Mouse (Mus musculus) forebrain, embryonic 13.5 days (tissue): ENCODE data around the gene Lrp1. TPM values are rescaled to one million over a fixed set of nuclear protein-coding genes. Genes with fewer than 3 reads are reported as not detected.

Experiments used
- ATAC-seq: fragments of 200-750 bp; cut with Nextera tagmentation; 2 replicates; pipeline ENCODE4 v1.8.0; 2017
- H3K27ac ChIP-seq: fragments of 300-500 bp; sonication (generic); 2 replicates; pipeline ENCODE4 v1.5.1; 2015; ENCODE audit warnings: inconsistent platforms, mild to moderate bottlenecking, moderate library complexity
- H3K27me3 ChIP-seq: fragments of 300-500 bp; sonication (generic); 2 replicates; pipeline ENCODE4 v1.6.1; 2015; ENCODE audit warnings: mild to moderate bottlenecking, inconsistent platforms
- H3K36me3 ChIP-seq: fragments of 300-500 bp; sonication (generic); 2 replicates; pipeline ENCODE4 v1.6.1; 2015; ENCODE audit warnings: mild to moderate bottlenecking, inconsistent platforms; ENCODE audit not compliant: poor library complexity, severe bottlenecking
- H3K4me1 ChIP-seq: fragments of 300-500 bp; sonication (generic); 2 replicates; pipeline ENCODE4 v1.6.1; 2015; ENCODE audit warnings: inconsistent platforms
- H3K4me2 ChIP-seq: fragments of 300-500 bp; sonication (generic); 2 replicates; pipeline ENCODE4 v1.6.1; 2015; ENCODE audit warnings: inconsistent platforms, mild to moderate bottlenecking, moderate library complexity
- H3K4me3 ChIP-seq: fragments of 300-500 bp; sonication (generic); 2 replicates; pipeline ENCODE4 v1.5.1; 2015; ENCODE audit warnings: mild to moderate bottlenecking, inconsistent platforms
- H3K9ac ChIP-seq: fragments of 300-500 bp; sonication (generic); 2 replicates; pipeline ENCODE4 v1.6.1; 2015; ENCODE audit warnings: mild to moderate bottlenecking, inconsistent platforms
- H3K9me3 ChIP-seq: fragments of 300-500 bp; sonication (generic); replicated peaks from 2 replicates; pipeline ENCODE4 v1.6.1; 2016; ENCODE audit warnings: inconsistent platforms
- WGBS: fragments of 180-500 bp; shearing (Covaris S2); methylation state at CpG from one replicate; pipeline ENCODE4 v1.1.7; 2015; 5-methylcytosine and 5-hydroxymethylcytosine counted together
- polyA plus RNA-seq: library from polyadenylated mRNA; unstranded; fragments of >200 nt; fragmentation: Nextera tagmentation; extraction: Ambion mirVana; gene quantifications from 2 replicates; pipeline ENCODE4 v1.2.1, GENCODE M21; 2015

Gene Lrp1
- polyA plus RNA-seq, 1 experiment from 2014 or later: 65.1 TPM

DNA sequence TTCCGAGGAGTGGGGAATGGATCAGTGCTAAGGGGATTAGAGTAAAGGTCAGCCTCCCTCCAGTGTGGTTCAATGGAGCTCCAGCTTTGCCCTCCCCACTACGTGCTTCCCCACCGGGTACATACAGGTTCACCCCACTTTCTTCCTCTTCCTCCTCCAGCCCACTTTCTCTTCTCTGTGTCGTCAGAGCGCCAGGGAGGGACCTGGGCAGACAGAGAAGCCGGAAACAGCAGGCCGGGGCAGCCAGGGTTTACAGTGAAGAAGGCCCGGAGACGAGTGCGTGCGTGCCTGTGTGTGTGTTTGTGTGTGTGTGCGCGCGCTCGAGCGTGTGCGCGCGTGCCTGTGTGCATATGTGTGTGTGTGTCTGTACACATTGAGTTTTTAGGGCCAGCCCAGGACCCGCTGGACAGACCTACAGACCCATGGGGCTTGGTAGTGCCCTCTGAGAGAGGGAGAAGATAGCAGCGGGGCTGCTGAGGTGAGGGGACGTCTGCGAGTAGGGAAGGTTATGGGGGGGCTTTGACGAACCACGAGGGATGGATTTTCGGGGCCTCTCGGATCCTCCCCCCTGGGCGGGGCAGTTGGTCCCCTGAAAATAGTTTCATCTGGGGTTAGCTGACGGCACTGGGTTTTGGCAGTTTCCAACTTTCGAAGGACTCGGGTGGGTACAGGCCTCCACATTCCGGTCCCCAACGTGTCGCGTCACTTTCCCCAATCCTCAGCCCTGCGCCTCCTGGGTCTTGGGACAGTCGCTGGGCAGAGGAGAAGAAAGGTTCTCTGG, 22.0 kb upstream of the Lrp1 start, which contains the start of gene Stat6:
Stat6 (plus strand) TSS at position 215 of the 781 bp plus-strand sequence.
- peaks cover 21% of the 10 kb centered on the region for H3K4me1 ChIP-seq
- peaks cover 38% of the 10 kb centered on the region for H3K27me3 ChIP-seq
- H3K4me2 ChIP-seq: peak within 1 kb of the TSS; percentile 55
- no peak within 1 kb of the TSS for H3K27ac ChIP-seq
- peak within 1 kb of the TSS; percentile 29 for H3K4me3 ChIP-seq
- ATAC-seq: peak; percentile 30
- no peaks in the 10 kb centered on the region for H3K9me3 ChIP-seq
- H3K36me3 ChIP-seq: no peaks in the 10 kb centered on the region
- 6% methylated on average over 36 of the region's 37 CpGs for WGBS
- peak within 1 kb of the TSS; percentile 50 for H3K9ac ChIP-seq

DNA sequence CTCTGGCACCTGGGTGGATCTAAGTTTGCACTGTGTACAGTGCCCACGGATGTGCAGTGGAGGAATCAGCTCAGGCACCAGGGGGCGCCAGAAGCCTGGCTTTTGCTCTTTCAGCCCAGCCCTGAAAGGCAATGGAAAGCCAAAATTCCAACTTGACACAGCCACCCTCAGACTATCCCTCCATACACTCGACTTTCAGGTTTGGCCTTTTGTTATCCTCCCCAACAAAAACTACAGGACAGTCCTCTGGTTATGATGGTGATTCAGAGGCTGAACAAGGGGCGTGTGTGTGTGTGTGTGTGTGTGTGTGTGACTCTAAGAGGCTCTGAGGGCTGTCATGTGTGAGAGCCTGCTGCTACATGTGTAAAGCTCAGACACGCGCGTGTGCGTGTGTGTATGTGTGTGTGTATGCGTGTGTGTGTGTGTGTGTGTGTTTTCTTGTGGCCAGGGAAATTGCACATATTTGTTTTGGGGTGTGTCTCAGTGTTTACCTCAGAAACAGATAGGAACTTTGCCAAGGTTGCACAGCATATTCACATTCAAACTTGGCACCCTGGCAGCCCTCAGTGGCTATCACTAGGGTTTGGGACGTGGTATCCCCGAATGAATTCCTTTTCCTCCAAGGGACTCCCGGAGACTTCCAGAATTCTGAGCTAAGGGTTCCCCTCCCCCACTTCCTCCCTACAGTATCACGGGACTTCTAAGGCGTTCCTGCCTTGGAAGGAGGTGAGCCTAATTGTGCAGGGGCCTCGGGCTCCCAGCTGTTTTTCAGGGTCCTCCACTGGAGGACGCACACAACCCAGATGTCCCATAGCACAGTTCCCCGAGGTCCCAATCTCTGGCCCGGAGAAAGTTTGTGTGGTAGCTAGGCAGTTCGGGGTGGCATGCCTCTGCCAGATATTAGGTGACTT, 21.2 kb upstream of the Lrp1 start:
- WGBS: 4% methylated on average over 19 of the region's 19 CpGs
- Histone ChIP-seq H3K27ac (no peak overlapping the region), H3K9ac (peak overlapping the region; percentile 50; the same call in 1 of the 2 replicates), H3K4me1 (peaks cover 21% of the 10 kb centered on the region), H3K27me3 (peaks cover 38% of the 10 kb centered on the region), H3K9me3 (no peaks in the 10 kb centered on the region), H3K4me2 (peak overlapping the region; percentile 55), H3K36me3 (no peaks in the 10 kb centered on the region), H3K4me3 (peak overlapping the region; percentile 29)
- peak; percentile 84 for ATAC-seq

GRCm38 (mm10) chr10:127640421-127640820, 19.5 kb upstream of the Lrp1 start:
- ATAC-seq: no peak
- H3K9me3 ChIP-seq: no peaks in the 10 kb centered on the region
- H3K4me1 ChIP-seq: peaks cover 21% of the 10 kb centered on the region
- H3K27ac ChIP-seq: no peak overlapping the region
- WGBS: 71% methylated on average over 5 of the region's 5 CpGs
- H3K4me2 ChIP-seq: no peak overlapping the region
- H3K9ac ChIP-seq: no peak overlapping the region
- no peaks in the 10 kb centered on the region for H3K36me3 ChIP-seq
- H3K4me3 ChIP-seq: no peak overlapping the region
- peaks cover 38% of the 10 kb centered on the region for H3K27me3 ChIP-seq

- Histone ChIP-seq H3K27me3 (no peaks in the 10 kb centered on the region), H3K9ac (no peak overlapping the region), H3K27ac (no peak overlapping the region), H3K4me3 (no peak overlapping the region), H3K36me3 (no peaks in the 10 kb centered on the region), H3K9me3 (no peaks in the 10 kb centered on the region), H3K4me1 (no peaks in the 10 kb centered on the region), H3K4me2 (no peak overlapping the region)
- ATAC-seq: no peak
- 82% methylated on average over 7 of the region's 7 CpGs for WGBS
Observed at GRCm38 (mm10) chr10:127632668-127633271, 11.8 kb upstream of the Lrp1 start.

- Histone ChIP-seq H3K27me3 (no peaks in the 10 kb centered on the region), H3K27ac (no peak overlapping the region), H3K9ac (no peak overlapping the region), H3K4me2 (no peak overlapping the region), H3K9me3 (0 out of 2 replicates have a peak, but pooled peaks cover 4% of the 10 kb centered on the region), H3K36me3 (no peaks in the 10 kb centered on the region), H3K4me3 (no peak overlapping the region), H3K4me1 (no peaks in the 10 kb centered on the region)
- 87% methylated on average over 10 of the region's 10 CpGs for WGBS
- no peak for ATAC-seq
Observed at GRCm38 (mm10) chr10:127631261-127632214, 10.6 kb upstream of the Lrp1 start.

DNA sequence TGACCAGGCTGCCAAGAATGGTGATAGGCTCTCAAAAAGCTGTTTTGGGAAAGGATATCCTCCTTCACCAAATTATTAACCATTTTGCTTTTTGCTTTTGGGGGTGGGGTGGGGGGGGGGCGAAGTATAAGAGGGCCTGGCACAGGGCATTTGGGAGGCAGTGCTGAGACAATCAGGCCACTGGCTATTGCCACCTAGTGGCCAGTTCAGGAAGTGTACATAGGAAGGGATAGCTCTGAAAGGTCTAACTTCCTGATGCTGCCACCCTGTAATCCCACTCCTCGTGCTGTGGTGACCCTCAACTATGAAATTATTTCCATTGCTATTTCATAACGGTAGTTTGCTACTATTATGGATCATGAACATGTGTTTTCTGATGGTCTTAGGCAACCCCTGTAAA, 5.5 kb upstream of the Lrp1 start:
- ATAC-seq: no peak
- H3K36me3 ChIP-seq: no peaks in the 10 kb centered on the region
- 0 out of 2 replicates have a peak, but pooled peaks cover 4% of the 10 kb centered on the region for H3K9me3 ChIP-seq
- H3K27me3 ChIP-seq: no peaks in the 10 kb centered on the region
- 93% methylated on average over 3 of the region's 3 CpGs for WGBS
- no peak overlapping the region for H3K27ac ChIP-seq
- no peak overlapping the region for H3K4me2 ChIP-seq
- H3K9ac ChIP-seq: no peak overlapping the region
- no peak overlapping the region for H3K4me3 ChIP-seq
- peaks cover 9% of the 10 kb centered on the region for H3K4me1 ChIP-seq

DNA sequence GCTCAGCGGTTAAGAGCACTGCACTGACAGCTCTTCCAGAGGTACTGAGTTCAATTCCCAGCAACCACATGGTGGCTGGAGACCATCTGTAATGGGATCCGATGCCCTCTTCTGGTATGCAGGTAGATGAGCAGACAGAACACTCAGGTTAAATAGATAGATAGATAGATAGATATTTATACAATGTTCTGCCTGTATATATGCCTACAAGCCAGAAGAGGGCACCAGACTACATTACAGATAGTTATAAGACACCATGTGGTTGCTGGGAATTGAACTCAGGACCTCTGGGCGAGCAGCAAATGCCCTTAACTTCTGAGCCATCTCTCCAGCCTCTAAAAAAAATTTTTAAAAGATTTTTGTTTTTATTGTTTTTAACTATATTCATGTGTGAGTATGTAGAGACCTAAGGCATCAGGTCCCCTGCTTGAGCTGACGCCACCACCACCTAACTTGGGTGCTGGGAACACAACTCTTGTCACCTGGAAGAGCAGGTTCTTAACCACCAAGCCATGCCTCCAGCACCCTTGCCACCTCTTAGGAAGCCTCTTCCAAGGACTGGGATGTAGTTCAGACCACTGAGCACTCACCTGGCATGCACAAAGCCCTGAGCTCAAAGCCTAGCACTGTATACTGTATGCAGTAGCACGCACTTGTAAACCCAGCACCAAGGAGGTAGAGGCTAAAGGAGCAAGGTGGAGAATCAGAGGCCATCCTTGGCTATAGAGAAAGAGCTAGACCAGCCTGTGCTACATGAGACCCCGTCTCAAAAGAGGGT, 2.7 kb upstream of the Lrp1 start:
- 0 out of 2 replicates have a peak, but pooled peaks cover 4% of the 10 kb centered on the region for H3K9me3 ChIP-seq
- peaks cover 24% of the 10 kb centered on the region for H3K4me1 ChIP-seq
- no peak overlapping the region for H3K4me3 ChIP-seq
- H3K36me3 ChIP-seq: no peaks in the 10 kb centered on the region
- WGBS: 90% methylated on average over 6 of the region's 6 CpGs
- no peak for ATAC-seq
- H3K4me2 ChIP-seq: no peak overlapping the region
- H3K27me3 ChIP-seq: no peaks in the 10 kb centered on the region
- H3K9ac ChIP-seq: no peak overlapping the region
- H3K27ac ChIP-seq: no peak overlapping the region

DNA sequence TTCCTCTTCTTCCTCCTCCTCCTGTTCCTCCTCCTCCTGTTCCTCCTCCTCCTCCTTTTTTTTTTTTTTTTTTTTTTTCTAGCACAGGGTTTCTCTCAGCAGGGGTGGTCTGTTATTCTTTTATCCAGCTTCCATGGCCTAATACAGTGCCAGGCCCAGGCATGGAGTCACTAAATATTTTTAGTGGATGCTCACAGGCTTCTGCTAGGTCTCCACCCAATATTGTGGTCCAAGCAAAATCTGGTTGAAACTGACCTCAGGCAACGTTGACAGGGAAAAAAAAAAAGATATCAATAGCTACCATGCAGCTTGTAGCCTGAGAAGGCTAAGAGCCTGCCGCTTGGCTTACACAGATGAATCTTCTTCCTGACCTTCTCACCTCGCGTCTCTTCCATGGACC, 1.7 kb upstream of the Lrp1 start:
- no peak overlapping the region for H3K9ac ChIP-seq
- WGBS: 64% methylated on average over 4 of the region's 4 CpGs

GRCm38 (mm10) chr10:127622057-127622392, 1.1 kb upstream of the Lrp1 start:
- peak; percentile 23 for ATAC-seq
- WGBS: under 1% methylated on average over 13 of the region's 13 CpGs
- H3K27ac ChIP-seq: peak overlapping the region; percentile 92

More for the DNA sequence above, 1.7 kb upstream of the Lrp1 start:
- Histone ChIP-seq H3K27ac (no peak overlapping the region), H3K27me3 (no peaks in the 10 kb centered on the region), H3K4me1 (peaks cover 33% of the 10 kb centered on the region), H3K4me3 (no peak overlapping the region), H3K9me3 (0 out of 2 replicates have a peak, but pooled peaks cover 4% of the 10 kb centered on the region), H3K4me2 (no peak overlapping the region), H3K36me3 (no peaks in the 10 kb centered on the region)
- ATAC-seq: no peak

DNA sequence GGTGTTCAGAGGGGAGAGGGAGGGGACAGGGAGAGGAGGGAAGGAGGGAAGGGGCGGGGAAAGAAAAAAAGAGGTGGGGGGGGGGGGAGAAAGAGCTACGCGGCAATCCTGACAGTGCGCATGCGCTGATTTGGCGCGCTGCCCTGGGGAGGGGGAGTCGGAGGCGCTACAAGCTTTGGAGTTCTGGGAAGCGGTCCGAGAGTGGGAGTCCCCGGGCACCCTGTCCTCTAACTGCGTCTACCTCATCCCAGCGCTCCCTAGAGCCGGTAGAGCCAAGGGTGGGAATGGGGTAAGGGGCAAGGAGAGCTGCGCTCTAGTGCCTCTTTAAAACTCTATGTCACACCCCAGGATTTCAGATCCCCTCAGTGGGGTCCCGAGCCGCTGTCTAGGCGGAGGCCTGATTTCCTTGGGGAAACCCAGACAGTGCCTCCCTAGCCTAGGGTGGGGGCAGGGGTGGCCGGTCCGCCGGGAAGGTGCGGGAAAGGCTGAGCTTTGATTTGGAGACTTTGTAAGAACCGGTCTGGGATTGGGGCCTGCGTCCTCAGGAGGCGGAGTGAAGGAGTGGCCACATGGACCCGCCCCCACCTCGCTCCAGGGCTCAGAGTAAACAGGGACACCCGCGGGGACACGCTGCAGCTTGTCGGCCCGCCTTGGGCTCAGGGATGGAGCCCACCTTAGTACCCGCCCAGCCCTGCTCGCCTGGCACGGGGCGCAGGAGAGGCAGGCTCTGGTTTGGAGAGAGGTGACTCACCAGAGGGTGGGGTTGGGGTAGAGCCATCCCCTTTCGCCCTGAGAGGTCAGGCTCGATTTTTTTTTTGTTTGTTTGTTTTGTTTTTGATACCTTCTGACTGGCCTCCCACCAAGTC, 476 bp upstream of the Lrp1 start:
- Histone ChIP-seq H3K4me2 (peak overlapping the region; percentile 88), H3K27ac (peak overlapping the region; percentile 92), H3K36me3 (peaks cover 4% of the 10 kb centered on the region; the same call in 1 of the 2 replicates), H3K27me3 (no peaks in the 10 kb centered on the region), H3K9me3 (no peaks in the 10 kb centered on the region), H3K4me3 (peak overlapping the region; percentile 88), H3K4me1 (peaks cover 44% of the 10 kb centered on the region), H3K9ac (peak overlapping the region; percentile 73)
- peak; percentile 88 for ATAC-seq
- 0% methylated on average over 34 of the region's 39 CpGs for WGBS

More at GRCm38 (mm10) chr10:127622057-127622392, 1.1 kb upstream of the Lrp1 start:
- H3K4me1 ChIP-seq: peaks cover 40% of the 10 kb centered on the region
- H3K9me3 ChIP-seq: 0 out of 2 replicates have a peak, but pooled peaks cover 4% of the 10 kb centered on the region
- peak overlapping the region; percentile 88 for H3K4me3 ChIP-seq
- peak overlapping the region; percentile 73 for H3K9ac ChIP-seq
- no peaks in the 10 kb centered on the region for H3K27me3 ChIP-seq
- peaks cover 3% of the 10 kb centered on the region; the same call in 1 of the 2 replicates for H3K36me3 ChIP-seq
- H3K4me2 ChIP-seq: peak overlapping the region; percentile 88
